Mouse (Mus musculus) embryonic facial prominence, embryonic 12.5 days (tissue): ENCODE measurements around the gene Chchd5. TPM values are rescaled to one million over a fixed set of nuclear protein-coding genes. Genes with fewer than 3 reads are reported as not detected.

ENCODE experiments used
- ATAC-seq: fragments of 200-750 bp; cut with Nextera tagmentation; 2 replicates; pipeline ENCODE4 v1.8.0; 2017; ENCODE audit not compliant: insufficient number of reproducible peaks, insufficient read depth, low FRiP score, low TSS enrichment
- H3K27ac ChIP-seq: fragments of 300-500 bp; sonication (generic); 2 replicates; pipeline ENCODE4 v1.5.1; 2016; ENCODE audit warnings: mild to moderate bottlenecking
- H3K27me3 ChIP-seq: fragments of 300-500 bp; sonication (generic); 2 replicates; pipeline ENCODE4 v1.6.1; 2016; ENCODE audit warnings: mild to moderate bottlenecking, moderate library complexity
- H3K36me3 ChIP-seq: fragments of 300-500 bp; sonication (generic); 2 replicates; pipeline ENCODE4 v1.6.1; 2016; ENCODE audit warnings: mild to moderate bottlenecking
- H3K4me1 ChIP-seq: fragments of 300-500 bp; sonication (generic); 2 replicates; pipeline ENCODE4 v1.6.1; 2016
- H3K4me2 ChIP-seq: fragments of 300-500 bp; sonication (generic); replicated peaks from 2 replicates; pipeline ENCODE4 v1.6.1; 2016; ENCODE audit warnings: mild to moderate bottlenecking, moderate library complexity
- H3K4me3 ChIP-seq: fragments of 300-500 bp; sonication (generic); 2 replicates; pipeline ENCODE4 v1.5.1; 2016; ENCODE audit warnings: mild to moderate bottlenecking
- H3K9ac ChIP-seq: fragments of 300-500 bp; sonication (generic); 2 replicates; pipeline ENCODE4 v1.6.1; 2016; ENCODE audit warnings: mild to moderate bottlenecking, moderate library complexity
- H3K9me3 ChIP-seq: fragments of 300-500 bp; sonication (generic); 2 replicates; pipeline ENCODE4 v1.6.1; 2016; ENCODE audit warnings: mild to moderate bottlenecking, moderate library complexity
- WGBS: fragments of 180-500 bp; shearing (Covaris S2); methylation state at CpG from one replicate; pipeline ENCODE4 v1.1.7; 2016; 5-methylcytosine and 5-hydroxymethylcytosine counted together
- polyA plus RNA-seq: library from polyadenylated mRNA; unstranded; fragments of >200 nt; fragmentation: Nextera tagmentation; extraction: Ambion mirVana; gene quantifications from 2 replicates; pipeline ENCODE4 v1.2.1, GENCODE M21; 2016

Gene Chchd5
- polyA plus RNA-seq, 1 experiment from 2014 or later = 24.7 TPM

GRCm38 (mm10) chr2:129116368-129116739, 13.1 kb upstream of the Chchd5 start:
- Histone ChIP-seq H3K27me3 (no peaks in the 10 kb centered on the region), H3K9me3 (no peaks in the 10 kb centered on the region), H3K9ac (no peak overlapping the region), H3K27ac (no peak overlapping the region), H3K36me3 (peaks cover 87% of the 10 kb centered on the region), H3K4me2 (no peak overlapping the region), H3K4me1 (no peaks in the 10 kb centered on the region), H3K4me3 (no peak overlapping the region)
- WGBS = 92% methylated on average over 1 of the region's 1 CpGs
- ATAC-seq = no peak

GRCm38 (mm10) chr2:129118061-129118460, 11.4 kb upstream of the Chchd5 start:
- H3K4me1 ChIP-seq = no peaks in the 10 kb centered on the region
- H3K4me2 ChIP-seq = no peak overlapping the region
- H3K36me3 ChIP-seq = peaks cover 90% of the 10 kb centered on the region
- H3K27ac ChIP-seq = no peak overlapping the region
- 93% methylated on average over 12 of the region's 12 CpGs for WGBS
- H3K4me3 ChIP-seq = no peak overlapping the region
- no peaks in the 10 kb centered on the region for H3K9me3 ChIP-seq
- H3K27me3 ChIP-seq = no peaks in the 10 kb centered on the region
- H3K9ac ChIP-seq = no peak overlapping the region
- ATAC-seq = no peak

GRCm38 (mm10) chr2:129121986-129122385, 7.5 kb upstream of the Chchd5 start:
- Histone ChIP-seq H3K27me3 (no peaks in the 10 kb centered on the region), H3K4me2 (no peak overlapping the region), H3K36me3 (peaks cover 90% of the 10 kb centered on the region), H3K4me1 (no peaks in the 10 kb centered on the region), H3K9me3 (no peaks in the 10 kb centered on the region), H3K9ac (no peak overlapping the region), H3K4me3 (no peak overlapping the region), H3K27ac (no peak overlapping the region)
- ATAC-seq = no peak
- 94% methylated on average over 8 of the region's 8 CpGs for WGBS

GRCm38 (mm10) chr2:129129987-129130545, 566 bp downstream of the Chchd5 start:
- peak overlapping the region; percentile 45 for H3K9ac ChIP-seq
- ATAC-seq = peak; percentile 25; the same call in 1 of the 2 replicates
- 0 out of 2 replicates have a peak, but pooled peaks cover 7% of the 10 kb centered on the region for H3K9me3 ChIP-seq
- peak overlapping the region; percentile 91 for H3K27ac ChIP-seq
- H3K36me3 ChIP-seq = peaks cover 46% of the 10 kb centered on the region
- H3K4me1 ChIP-seq = peaks cover 7% of the 10 kb centered on the region
- H3K4me2 ChIP-seq = peak overlapping the region; percentile 75
- H3K4me3 ChIP-seq = peak overlapping the region; percentile 66
- H3K27me3 ChIP-seq = no peaks in the 10 kb centered on the region
- WGBS = 39% methylated on average over 18 of the region's 18 CpGs

- 94% methylated on average over 2 of the region's 2 CpGs for WGBS
- H3K4me2 ChIP-seq = peak overlapping the region; percentile 75
- no peak overlapping the region for H3K27ac ChIP-seq
- no peaks in the 10 kb centered on the region for H3K27me3 ChIP-seq
- 0 out of 2 replicates have a peak overlapping the region, but pooled peaks have one; percentile 45 for H3K9ac ChIP-seq
- 0 out of 2 replicates have a peak, but pooled peaks cover 7% of the 10 kb centered on the region for H3K9me3 ChIP-seq
- H3K36me3 ChIP-seq = peaks cover 39% of the 10 kb centered on the region
- no peak for ATAC-seq
- H3K4me3 ChIP-seq = peak overlapping the region; percentile 66; the same call in 1 of the 2 replicates
- H3K4me1 ChIP-seq = peaks cover 7% of the 10 kb centered on the region
These were observed 1.3 kb downstream of the Chchd5 start for GRCm38 (mm10) chr2:129130776-129131175.

GRCm38 (mm10) chr2:129132231-129132630, 2.7 kb downstream of the Chchd5 start:
- H3K9me3 ChIP-seq = 0 out of 2 replicates have a peak, but pooled peaks cover 7% of the 10 kb centered on the region
- ATAC-seq = no peak
- H3K4me2 ChIP-seq = no peak overlapping the region
- H3K27me3 ChIP-seq = no peaks in the 10 kb centered on the region
- no peak overlapping the region for H3K27ac ChIP-seq
- H3K4me1 ChIP-seq = peaks cover 7% of the 10 kb centered on the region
- peaks cover 27% of the 10 kb centered on the region for H3K36me3 ChIP-seq
- no peak overlapping the region for H3K4me3 ChIP-seq
- no peak overlapping the region for H3K9ac ChIP-seq
- WGBS = 93% methylated on average over 7 of the region's 7 CpGs

- H3K27ac ChIP-seq = no peak overlapping the region
- H3K36me3 ChIP-seq = peaks cover 22% of the 10 kb centered on the region
- WGBS = 96% methylated on average over 14 of the region's 14 CpGs
- no peak for ATAC-seq
- no peak overlapping the region for H3K4me3 ChIP-seq
- H3K4me2 ChIP-seq = no peak overlapping the region
- H3K4me1 ChIP-seq = peaks cover 7% of the 10 kb centered on the region
- no peaks in the 10 kb centered on the region for H3K27me3 ChIP-seq
- 0 out of 2 replicates have a peak, but pooled peaks cover 7% of the 10 kb centered on the region for H3K9me3 ChIP-seq
- no peak overlapping the region for H3K9ac ChIP-seq
These were observed 3.7 kb downstream of the Chchd5 start for GRCm38 (mm10) chr2:129133006-129133805.

GRCm38 (mm10) chr2:129139906-129140305, 10.4 kb downstream of the Chchd5 start:
- no peaks in the 10 kb centered on the region for H3K4me1 ChIP-seq
- 88% methylated on average over 10 of the region's 10 CpGs for WGBS
- ATAC-seq = no peak
- H3K27ac ChIP-seq = no peak overlapping the region
- no peaks in the 10 kb centered on the region for H3K9me3 ChIP-seq
- no peaks in the 10 kb centered on the region for H3K36me3 ChIP-seq
- H3K9ac ChIP-seq = no peak overlapping the region
- H3K27me3 ChIP-seq = 0 out of 2 replicates have a peak, but pooled peaks cover 2% of the 10 kb centered on the region
- no peak overlapping the region for H3K4me2 ChIP-seq
- no peak overlapping the region for H3K4me3 ChIP-seq

- Histone ChIP-seq H3K4me1 (no peaks in the 10 kb centered on the region), H3K27me3 (0 out of 2 replicates have a peak, but pooled peaks cover 2% of the 10 kb centered on the region), H3K27ac (no peak overlapping the region), H3K9me3 (no peaks in the 10 kb centered on the region), H3K36me3 (no peaks in the 10 kb centered on the region), H3K4me3 (no peak overlapping the region), H3K4me2 (no peak overlapping the region), H3K9ac (no peak overlapping the region)
- 56% methylated on average over 2 of the region's 2 CpGs for WGBS
- ATAC-seq = no peak
These were observed 19.3 kb downstream of the Chchd5 start for GRCm38 (mm10) chr2:129148836-129149235.

- no peak for ATAC-seq
These were observed 20.9 kb downstream of the Chchd5 start for GRCm38 (mm10) chr2:129150386-129150785.

GRCm38 (mm10) chr2:129151111-129151510, 21.6 kb downstream of the Chchd5 start:
- H3K4me3 ChIP-seq = no peak overlapping the region
- no peak overlapping the region for H3K27ac ChIP-seq
- H3K9me3 ChIP-seq = no peaks in the 10 kb centered on the region
- 86% methylated on average over 9 of the region's 9 CpGs for WGBS
- H3K4me1 ChIP-seq = no peaks in the 10 kb centered on the region
- H3K9ac ChIP-seq = no peak overlapping the region
- no peak for ATAC-seq
- no peaks in the 10 kb centered on the region for H3K27me3 ChIP-seq
- no peaks in the 10 kb centered on the region for H3K36me3 ChIP-seq
- H3K4me2 ChIP-seq = no peak overlapping the region

More at GRCm38 (mm10) chr2:129150386-129150785, 20.9 kb downstream of the Chchd5 start:
- Histone ChIP-seq H3K27ac (no peak overlapping the region), H3K4me3 (no peak overlapping the region), H3K4me1 (no peaks in the 10 kb centered on the region), H3K9ac (no peak overlapping the region), H3K36me3 (no peaks in the 10 kb centered on the region), H3K9me3 (no peaks in the 10 kb centered on the region), H3K4me2 (no peak overlapping the region), H3K27me3 (no peaks in the 10 kb centered on the region)
- 85% methylated on average over 5 of the region's 5 CpGs for WGBS

GRCm38 (mm10) chr2:129152751-129153150, 23.3 kb downstream of the Chchd5 start:
- H3K9me3 ChIP-seq = no peaks in the 10 kb centered on the region
- no peaks in the 10 kb centered on the region for H3K4me1 ChIP-seq
- no peak overlapping the region for H3K4me3 ChIP-seq
- no peaks in the 10 kb centered on the region for H3K36me3 ChIP-seq
- H3K9ac ChIP-seq = no peak overlapping the region
- ATAC-seq = no peak
- H3K27me3 ChIP-seq = no peaks in the 10 kb centered on the region
- WGBS = 82% methylated on average over 1 of the region's 1 CpGs
- no peak overlapping the region for H3K4me2 ChIP-seq
- no peak overlapping the region for H3K27ac ChIP-seq
